Mouse (Mus musculus) adrenal gland, postnatal 10 days (tissue): ENCODE results near the gene Olfr885. TPM values are rescaled to one million over a fixed set of nuclear protein-coding genes. Genes with fewer than 3 reads are reported as not detected.

ENCODE experiments used
- DNase-seq: peaks from one replicate; pipeline ENCODE4 v3.0.0; 2021; ENCODE audit warnings: mixed read lengths
- long read RNA-seq, 2 experiments: library from polyadenylated mRNA; stranded (forward); transcript quantifications; one replicate each; pipeline ENCODE4 v2.0.0; 2021
- total RNA-seq, 2 experiments: library from RNA; stranded (reverse); gene quantifications; 2 replicates each; pipeline ENCODE4 v1.2.3; 2021

Olfr885 gene
- not detected for total RNA-seq
- long read RNA-seq, experiment 1: 0 reads
- long read RNA-seq, experiment 2: 0 reads

- DNase-seq: no peak
Observed at GRCm38 (mm10) chr9:38061022-38061421, at the start of gene Olfr885. Gene Olfr885, plus strand, starts transcription at chr9:38061322.

- no peak for DNase-seq
Observed at GRCm38 (mm10) chr9:38025508-38025907, 35.6 kb upstream of the Olfr885 start, which contains the start of gene Olfr883. Gene Olfr883, plus strand, starts transcription at chr9:38025808.

GRCm38 (mm10) chr9:38046255-38046654 lies 14.9 kb upstream of the Olfr885 start, which contains the start of gene Olfr884:
Gene Olfr884, plus strand, starts transcription at chr9:38046555.
- no peak for DNase-seq

- no peak for DNase-seq
Observed at GRCm38 (mm10) chr9:38083772-38084171, 22.6 kb downstream of the Olfr885 start, which contains the start of gene Olfr887. Gene Olfr887, plus strand, starts transcription at chr9:38084072.

GRCm38 (mm10) chr9:38107828-38108227 lies 46.7 kb downstream of the Olfr885 start, which contains the start of gene Olfr888:
Gene Olfr888, plus strand, starts transcription at chr9:38108128.
- no peak for DNase-seq

Other genes with a start within 250 kb of the Olfr885 start
- not detected for gene Olfr877, start 207.1 kb upstream of the Olfr885 start, total RNA-seq
- gene Olfr145, start 164.6 kb upstream of the Olfr885 start, total RNA-seq: not detected
- gene Olfr878, start 143.5 kb upstream of the Olfr885 start, total RNA-seq: not detected
- gene Olfr881, start 69.5 kb upstream of the Olfr885 start, total RNA-seq: not detected
- not detected for gene Olfr883, start 35.5 kb upstream of the Olfr885 start, total RNA-seq
- gene Olfr884, start 14.8 kb upstream of the Olfr885 start, total RNA-seq: not detected
- gene Olfr887, start 22.8 kb downstream of the Olfr885 start, total RNA-seq: not detected
- gene Olfr888, start 46.8 kb downstream of the Olfr885 start, total RNA-seq: not detected
- gene Olfr889, start 53.9 kb downstream of the Olfr885 start, total RNA-seq: under 1 TPM in 1 of 2 experiments, not detected in 1; 0.06 TPM
- gene Olfr890, start 81.2 kb downstream of the Olfr885 start, total RNA-seq: not detected
- gene Olfr891, start 119.5 kb downstream of the Olfr885 start, total RNA-seq: not detected
- gene Olfr893, start 147.0 kb downstream of the Olfr885 start, total RNA-seq: not detected
- not detected for gene Olfr894, start 156.7 kb downstream of the Olfr885 start, total RNA-seq
- not detected for gene Olfr143, start 191.5 kb downstream of the Olfr885 start, total RNA-seq
- not detected for gene Olfr895, start 206.5 kb downstream of the Olfr885 start, total RNA-seq
- gene Olfr896-ps1, start 229.8 kb downstream of the Olfr885 start, total RNA-seq: not detected